Mouse (Mus musculus): Measurements from ENCODE around the gene Luzp2.

GRCm38 (mm10) chr7:54852860-54853259, 17.6 kb downstream of the Luzp2 start:
- TF ChIP-seq CTCF (IDR thresholded peaks at IDR 0.05; ENCODE audit: borderline replicate concordance, control insufficient read depth, extremely low read depth, insufficient read depth, low read length, poor library complexity) = no peak
- TF ChIP-seq POLR2A (IDR thresholded peaks at IDR 0.05; ENCODE audit: control insufficient read depth, extremely low read depth, insufficient read depth, low read length, poor library complexity) = no peak

All from thymus, adult 2 months (tissue).